ENCODE assay signal across 8 mouse cellular contexts in the genomic region with DNA sequence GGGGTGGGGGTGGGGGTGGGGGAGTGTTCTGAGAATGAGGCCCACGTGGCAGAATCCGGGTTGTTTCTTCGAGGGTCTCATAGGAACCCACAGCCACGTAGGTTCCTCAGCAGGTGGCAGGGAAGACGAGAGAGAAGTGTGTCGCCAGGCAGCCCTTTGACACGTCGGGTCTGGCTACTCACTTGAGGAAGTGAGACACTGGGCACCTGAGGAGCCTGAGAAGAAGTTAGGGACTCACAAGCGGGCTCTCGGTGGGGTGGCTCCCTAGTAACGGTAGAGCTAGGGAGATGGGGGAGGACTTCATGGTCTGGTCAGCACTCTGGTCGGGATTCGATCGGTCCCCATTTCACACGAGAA. TPM values are rescaled to one million over a fixed set of nuclear protein-coding genes. Genes with fewer than 3 reads are reported as not detected.
DNase-seq lines count a peak whose midpoint lies in the region; ATAC-seq and TF ChIP-seq lines count a peak whose summit lies in the region.

Trim27 (plus strand) TSS at position 79 of the 357 bp plus-strand sequence.

- H3K36me3 ChIP-seq in kidney, postnatal 0 days (ENCODE audit: insufficient read depth, low read length): peaks cover 19% of the 10 kb centered on the region
- H3K36me3 ChIP-seq in forebrain, embryonic 13.5 days (ENCODE audit: poor library complexity, severe bottlenecking): peaks cover 26% of the 10 kb centered on the region
- peaks cover 27% of the 10 kb centered on the region for H3K36me3 ChIP-seq in limb, embryonic 12.5 days

- peak within 1 kb of the TSS; percentile 89 for H3K9ac ChIP-seq in kidney, postnatal 0 days (ENCODE audit: low read depth, low read length)
- peak within 1 kb of the TSS; percentile 96 for H3K9ac ChIP-seq in forebrain, embryonic 13.5 days
- peak within 1 kb of the TSS; percentile 95 for H3K9ac ChIP-seq in limb, embryonic 12.5 days (replicated peaks)

- no peaks in the 10 kb centered on the region for H3K9me3 ChIP-seq in kidney, postnatal 0 days (replicated peaks; ENCODE audit: low read length)
- H3K9me3 ChIP-seq in forebrain, embryonic 13.5 days (replicated peaks): no peaks in the 10 kb centered on the region
- H3K9me3 ChIP-seq in limb, embryonic 12.5 days: no peaks in the 10 kb centered on the region

- H3K4me1 ChIP-seq in kidney, postnatal 0 days (replicated peaks; ENCODE audit: insufficient read depth, low read length): peaks cover 9% of the 10 kb centered on the region
- peaks cover 30% of the 10 kb centered on the region for H3K4me1 ChIP-seq in forebrain, embryonic 13.5 days
- H3K4me1 ChIP-seq in limb, embryonic 12.5 days (replicated peaks): peaks cover 30% of the 10 kb centered on the region

- peak; percentile 11 for ATAC-seq in kidney, postnatal 0 days (replicated peaks; ENCODE audit: low FRiP score, low read depth)
- peak; percentile 29 for ATAC-seq in activated CD4-positive, CD25-positive, alpha-beta regulatory T cell, adult 4 months
- peak; percentile 52 for ATAC-seq in forebrain, embryonic 13.5 days
- ATAC-seq in limb, embryonic 12.5 days (ENCODE audit: insufficient number of reproducible peaks, insufficient read depth, low FRiP score, low TSS enrichment, low read depth): peak; percentile 70
- peak; percentile 40 for ATAC-seq in neutrophil, adult 5-6 weeks (ENCODE audit: extremely low read depth, insufficient number of reproducible peaks, low FRiP score, poor library complexity, severe bottlenecking)

- H3K4me3 ChIP-seq in kidney, postnatal 0 days (replicated peaks; ENCODE audit: low read depth, low read length): peak within 1 kb of the TSS; percentile 98
- peak within 1 kb of the TSS; percentile 99 for H3K4me3 ChIP-seq in forebrain, embryonic 13.5 days
- H3K4me3 ChIP-seq in limb, embryonic 12.5 days (replicated peaks): peak within 1 kb of the TSS; percentile 98

- no peak for TF ChIP-seq CTCF in kidney, postnatal 0 days (IDR thresholded peaks at IDR 0.05; ENCODE audit: low read depth)

- H3K27ac ChIP-seq in kidney, postnatal 0 days: peak within 1 kb of the TSS; percentile 95
- H3K27ac ChIP-seq in forebrain, embryonic 13.5 days: peak within 1 kb of the TSS; percentile 96
- peak within 1 kb of the TSS; percentile 97 for H3K27ac ChIP-seq in limb, embryonic 12.5 days

- 0% methylated on average over 15 of the region's 15 CpGs for WGBS in kidney, postnatal 0 days
- WGBS in forebrain, embryonic 13.5 days: under 1% methylated on average over 15 of the region's 15 CpGs
- WGBS in limb, embryonic 12.5 days: under 1% methylated on average over 15 of the region's 15 CpGs

- H3K27me3 ChIP-seq in kidney, postnatal 0 days (ENCODE audit: insufficient read depth, low read length): no peaks in the 10 kb centered on the region
- no peaks in the 10 kb centered on the region for H3K27me3 ChIP-seq in forebrain, embryonic 13.5 days
- H3K27me3 ChIP-seq in limb, embryonic 12.5 days: no peaks in the 10 kb centered on the region

- no peak for DNase-seq in kidney, postnatal 0 days (ENCODE audit: low spot score)
- no peak for DNase-seq in kidney, postnatal 14 days
- no peak for DNase-seq in heart, postnatal 4 days
- DNase-seq in T-cell, adult 2 months (ENCODE audit: low spot score): no peak

- H3K4me2 ChIP-seq in kidney, postnatal 0 days (ENCODE audit: low read length): peak within 1 kb of the TSS; percentile 59
- peak within 1 kb of the TSS; percentile 73 for H3K4me2 ChIP-seq in forebrain, embryonic 13.5 days
- peak within 1 kb of the TSS; percentile 90 for H3K4me2 ChIP-seq in limb, embryonic 12.5 days

RNA-seq across cellular contexts. Expression of gene Trim27, which starts in this region (rescaled TPM):
- 101 and 103 TPM in 2 replicates for polyA plus RNA-seq in kidney, postnatal 0 days (2015; fragmentation: Nextera tagmentation; extraction: Ambion mirVana)
- polyA plus RNA-seq in activated CD4-positive, CD25-positive, alpha-beta regulatory T cell, adult 4 months (2017; shearing (Covaris generic)): 10 to 100 TPM; 16.2 to 18.4 TPM
- 109 and 114 TPM in 2 replicates for polyA plus RNA-seq in forebrain, embryonic 13.5 days (2015; fragmentation: Nextera tagmentation; extraction: Ambion mirVana)
- total RNA-seq in heart, postnatal 4 days (2021): 10 to 100 TPM; 43.2 to 43.9 TPM
- polyA plus RNA-seq in limb, embryonic 12.5 days (2016; fragmentation: Nextera tagmentation; extraction: Ambion mirVana): 180 TPM in 2 replicates
- total RNA-seq in neutrophil, adult 5-6 weeks (2017): 85.7 and 96.0 TPM in 2 replicates

Comparison
In these comparisons a context has a peak if more than half of its experiments do, and no peak if none do; other contexts are left out.
1. ATAC-seq: peak in every context shown above with its lines; median percentile 70 in limb, embryonic 12.5 days; 52 in forebrain, embryonic 13.5 days; 40 in neutrophil, adult 5-6 weeks; 29 in activated CD4-positive, CD25-positive, alpha-beta regulatory T cell, adult 4 months; 11 in kidney, postnatal 0 days.